Mouse (Mus musculus) heart, embryonic 15.5 days (tissue): ENCODE measurements around the gene Tsga10ip. TPM values are rescaled to one million over a fixed set of nuclear protein-coding genes. Genes with fewer than 3 reads are reported as not detected.

Experiments
- polyA plus RNA-seq: library from polyadenylated mRNA; unstranded; fragments of >200 nt; fragmentation: Nextera tagmentation; extraction: Ambion mirVana; gene quantifications from 2 replicates; pipeline ENCODE4 v1.2.1, GENCODE M21; 2015

Tsga10ip gene
- polyA plus RNA-seq, 1 experiment from 2014 or later = 2.0 TPM

Other genes with a start within 250 kb of the Tsga10ip start
- gene Pacs1, start 129.4 kb downstream of the Tsga10ip start, polyA plus RNA-seq = 15.1 and 21.6 TPM in 2 replicates
- gene Sf3b2, start 107.1 kb downstream of the Tsga10ip start, polyA plus RNA-seq = 195 and 216 TPM in 2 replicates
- gene Gal3st3, start 104.2 kb downstream of the Tsga10ip start, polyA plus RNA-seq = 7.3 and 7.7 TPM in 2 replicates
- not detected in 2 replicates for gene Catsper1, start 66.8 kb downstream of the Tsga10ip start, polyA plus RNA-seq
- gene Cst6, start 53.0 kb downstream of the Tsga10ip start, polyA plus RNA-seq = 0.87 and 1.4 TPM in 2 replicates
- gene Eif1ad, start 35.8 kb downstream of the Tsga10ip start, polyA plus RNA-seq = 35.3 and 45.7 TPM in 2 replicates
- 405 and 409 TPM in 2 replicates for gene Banf1, start 35.4 kb downstream of the Tsga10ip start, polyA plus RNA-seq
- 34.3 and 47.0 TPM in 2 replicates for gene Sart1, start 13.8 kb downstream of the Tsga10ip start, polyA plus RNA-seq
- 205 and 220 TPM in 2 replicates for gene Drap1, start 22.5 kb upstream of the Tsga10ip start, polyA plus RNA-seq
- gene AI837181, start 22.6 kb upstream of the Tsga10ip start, polyA plus RNA-seq = 34.8 and 46.9 TPM in 2 replicates
- gene Fosl1, start 45.0 kb upstream of the Tsga10ip start, polyA plus RNA-seq = not detected in 2 replicates
- gene Ccdc85b, start 55.4 kb upstream of the Tsga10ip start, polyA plus RNA-seq = 9.0 and 9.9 TPM in 2 replicates
- gene Fibp, start 58.1 kb upstream of the Tsga10ip start, polyA plus RNA-seq = 97.9 and 106 TPM in 2 replicates
- gene Ctsw, start 66.0 kb upstream of the Tsga10ip start, polyA plus RNA-seq = 1.4 and 3.5 TPM in 2 replicates
- gene Efemp2, start 71.4 kb upstream of the Tsga10ip start, polyA plus RNA-seq = 65.6 and 95.4 TPM in 2 replicates
- gene Mus81, start 85.9 kb upstream of the Tsga10ip start, polyA plus RNA-seq = 33.8 and 48.7 TPM in 2 replicates
- gene Cfl1, start 87.9 kb upstream of the Tsga10ip start, polyA plus RNA-seq = 1,578 and 1,766 TPM in 2 replicates
- gene 1700020D05Rik, start 101.3 kb upstream of the Tsga10ip start, polyA plus RNA-seq = 0.14 and 0.16 TPM in 2 replicates
- 15.8 and 17.6 TPM in 2 replicates for gene Snx32, start 108.0 kb upstream of the Tsga10ip start, polyA plus RNA-seq
- 0.25 and 0.87 TPM in 2 replicates for gene Ovol1, start 158.1 kb upstream of the Tsga10ip start, polyA plus RNA-seq
- gene Ap5b1, start 165.5 kb upstream of the Tsga10ip start, polyA plus RNA-seq = 2.0 and 4.5 TPM in 2 replicates
- gene Rnaseh2c, start 199.3 kb upstream of the Tsga10ip start, polyA plus RNA-seq = 89.7 and 96.1 TPM in 2 replicates
- gene Kat5, start 207.7 kb upstream of the Tsga10ip start, polyA plus RNA-seq = 29.6 and 35.3 TPM in 2 replicates
- 33.2 and 46.7 TPM in 2 replicates for gene Rela, start 235.0 kb upstream of the Tsga10ip start, polyA plus RNA-seq